Mouse (Mus musculus) C2C12 (cell line): ENCODE data around the gene Cav2.

Experiments used
- CEBPB ChIP-seq: IDR thresholded peaks from one replicate; pipeline ENCODE4 v1.6.1; 2011; ENCODE audit warnings: low read depth, mild to moderate bottlenecking, control low read depth, moderate library complexity
- CTCF ChIP-seq: IDR thresholded peaks from one replicate; pipeline ENCODE4 v1.5.1; 2011; ENCODE audit not compliant: control insufficient read depth, insufficient read depth, insufficient read length

GRCm38 (mm10) chr6:17251958-17252357, 29.0 kb upstream of the Cav2 start:
- TF ChIP-seq CTCF (no peak), CEBPB (no peak)
